Mouse (Mus musculus) spleen, adult 2 months (tissue): ENCODE measurements around the gene Rora. TPM values are rescaled to one million over a fixed set of nuclear protein-coding genes. Genes with fewer than 3 reads are reported as not detected.

Experiments used
- DNase-seq, 2 experiments: peaks; one replicate each; pipeline versions ENCODE4 v3.0.0 to v3.0.0-alpha.2; 2012 to 2021; ENCODE audit warnings: low spot score in 2 of 2, low read depth in 1 of 2
- H3K27ac ChIP-seq: fragments of 200-500 bp; 2 replicates; pipeline ENCODE4 v1.5.1; 2012; ENCODE audit warnings: low read length, inconsistent platforms; ENCODE audit not compliant: insufficient read depth
- H3K27me3 ChIP-seq: fragments of 200-500 bp; 2 replicates; pipeline ENCODE4 v1.6.1; 2012; ENCODE audit warnings: mild to moderate bottlenecking, moderate library complexity, low read length, inconsistent platforms; ENCODE audit not compliant: control insufficient read depth, insufficient read depth
- H3K36me3 ChIP-seq: fragments of 200-500 bp; 2 replicates; pipeline ENCODE4 v1.6.1; 2012; ENCODE audit warnings: mild to moderate bottlenecking, low read length, inconsistent platforms; ENCODE audit not compliant: control insufficient read depth, insufficient read depth
- H3K4me1 ChIP-seq: fragments of 200-500 bp; 2 replicates; pipeline ENCODE4 v1.6.1; 2011; ENCODE audit warnings: inconsistent platforms; ENCODE audit not compliant: control insufficient read depth, insufficient read depth, insufficient read length
- H3K4me3 ChIP-seq: fragments of 200-500 bp; 2 replicates; pipeline ENCODE4 v1.5.1; 2011; ENCODE audit warnings: mild to moderate bottlenecking, inconsistent platforms; ENCODE audit not compliant: insufficient read depth, insufficient read length; ENCODE audit errors: extremely low read depth
- CTCF ChIP-seq: fragments of 200-500 bp; IDR thresholded peaks from 2 replicates; pipeline ENCODE4 v1.5.1; 2011; ENCODE audit warnings: mild to moderate bottlenecking, inconsistent platforms; ENCODE audit not compliant: insufficient read depth, insufficient read length, insufficient replicate concordance; ENCODE audit errors: extremely low read depth
- POLR2A ChIP-seq: fragments of 200-500 bp; IDR thresholded peaks from 2 replicates; pipeline ENCODE4 v1.6.1; 2011; ENCODE audit warnings: low read depth, low read length, inconsistent platforms
- WGBS: fragments of 180-500 bp; shearing (Covaris S2); methylation state at CpG from one replicate; pipeline ENCODE4 v1.1.7; 2018; 5-methylcytosine and 5-hydroxymethylcytosine counted together
- polyA plus RNA-seq: library from polyadenylated mRNA; depleted of rRNA; stranded (reverse); fragments of >200 nt; gene quantifications from 2 replicates; pipeline ENCODE4 v1.2.3, GENCODE M21; 2012

Rora gene
- polyA plus RNA-seq, 1 experiment = 1.7 TPM

- Histone ChIP-seq H3K4me3 (no peak overlapping the region), H3K36me3 (peaks cover 6% of the 10 kb centered on the region; the same call in 1 of the 2 replicates), H3K27me3 (no peaks in the 10 kb centered on the region), H3K27ac (no peak overlapping the region), H3K4me1 (no peaks in the 10 kb centered on the region)
- TF ChIP-seq CTCF (no peak), POLR2A (no peak)
- WGBS = 91% methylated on average over 6 of the region's 6 CpGs
- no peak for DNase-seq
Observed at GRCm38 (mm10) chr9:69404671-69405070, 751.1 kb downstream of the Rora start.

GRCm38 (mm10) chr9:69419476-69419875 is 765.9 kb downstream of the Rora start:
- 98% methylated on average over 1 of the region's 1 CpGs for WGBS
- no peak for TF ChIP-seq POLR2A
- no peak for DNase-seq
- H3K27me3 ChIP-seq = no peaks in the 10 kb centered on the region
- no peak overlapping the region for H3K27ac ChIP-seq
- no peak overlapping the region for H3K4me3 ChIP-seq
- no peaks in the 10 kb centered on the region for H3K4me1 ChIP-seq
- peaks cover 27% of the 10 kb centered on the region for H3K36me3 ChIP-seq

- WGBS = 91% methylated on average over 3 of the region's 3 CpGs
- TF ChIP-seq CTCF = no peak
- TF ChIP-seq POLR2A = no peak
- H3K36me3 ChIP-seq = peaks cover 22% of the 10 kb centered on the region
Observed at GRCm38 (mm10) chr9:69430531-69430930, 776.9 kb downstream of the Rora start.

GRCm38 (mm10) chr9:69431863-69432555 is 778.4 kb downstream of the Rora start:
- no peaks in the 10 kb centered on the region for H3K4me1 ChIP-seq
- DNase-seq = no peak
- TF ChIP-seq POLR2A (no peak), CTCF (no peak)
- H3K27ac ChIP-seq = no peak overlapping the region
- 88% methylated on average over 6 of the region's 6 CpGs for WGBS
- H3K36me3 ChIP-seq = peaks cover 14% of the 10 kb centered on the region
- no peak overlapping the region for H3K4me3 ChIP-seq
- H3K27me3 ChIP-seq = no peaks in the 10 kb centered on the region

More at GRCm38 (mm10) chr9:69430531-69430930, 776.9 kb downstream of the Rora start:
- H3K27ac ChIP-seq = no peak overlapping the region
- no peak for DNase-seq
- no peaks in the 10 kb centered on the region for H3K4me1 ChIP-seq
- H3K4me3 ChIP-seq = no peak overlapping the region
- no peaks in the 10 kb centered on the region for H3K27me3 ChIP-seq

GRCm38 (mm10) chr9:69435194-69435593 is 781.6 kb downstream of the Rora start:
- Histone ChIP-seq H3K36me3 (peaks cover 10% of the 10 kb centered on the region), H3K27ac (no peak overlapping the region), H3K4me3 (no peak overlapping the region), H3K27me3 (no peaks in the 10 kb centered on the region), H3K4me1 (no peaks in the 10 kb centered on the region; the same call in 1 of the 2 replicates)
- TF ChIP-seq POLR2A (no peak), CTCF (no peak)
- WGBS = 88% methylated on average over 10 of the region's 10 CpGs
- DNase-seq = no peak

GRCm38 (mm10) chr9:69435662-69436061 is 782.1 kb downstream of the Rora start:
- DNase-seq = no peak
- Histone ChIP-seq H3K27ac (no peak overlapping the region), H3K4me1 (no peaks in the 10 kb centered on the region; the same call in 1 of the 2 replicates), H3K36me3 (peaks cover 8% of the 10 kb centered on the region), H3K27me3 (no peaks in the 10 kb centered on the region), H3K4me3 (no peak overlapping the region)
- no peak for TF ChIP-seq CTCF
- no peak for TF ChIP-seq POLR2A
